Mouse (Mus musculus): ENCODE data around the gene Gnat2. TPM values are rescaled to one million over a fixed set of nuclear protein-coding genes. Genes with fewer than 3 reads are reported as not detected.

Gnat2 gene
- polyA plus RNA-seq, 1 experiment from 2014 or later: 0.10 TPM

- WGBS: 1% methylated on average over 30 of the region's 31 CpGs
- Histone ChIP-seq H3K4me2 (peak overlapping the region; percentile 99), H3K4me3 (peak overlapping the region; percentile 67), H3K36me3 (peaks cover under 1% of the 10 kb centered on the region), H3K27me3 (no peaks in the 10 kb centered on the region; the same call in 1 of the 2 replicates), H3K9me3 (no peaks in the 10 kb centered on the region), H3K27ac (peak overlapping the region; percentile 87), H3K4me1 (replicated peaks) (peaks cover 58% of the 10 kb centered on the region), H3K9ac (peak overlapping the region; percentile 87)
- ATAC-seq (ENCODE audit: low FRiP score): peak; percentile 57
Observed at GRCm38 (mm10) chr3:108085721-108086469, 6.7 kb upstream of the Gnat2 start.

DNA sequence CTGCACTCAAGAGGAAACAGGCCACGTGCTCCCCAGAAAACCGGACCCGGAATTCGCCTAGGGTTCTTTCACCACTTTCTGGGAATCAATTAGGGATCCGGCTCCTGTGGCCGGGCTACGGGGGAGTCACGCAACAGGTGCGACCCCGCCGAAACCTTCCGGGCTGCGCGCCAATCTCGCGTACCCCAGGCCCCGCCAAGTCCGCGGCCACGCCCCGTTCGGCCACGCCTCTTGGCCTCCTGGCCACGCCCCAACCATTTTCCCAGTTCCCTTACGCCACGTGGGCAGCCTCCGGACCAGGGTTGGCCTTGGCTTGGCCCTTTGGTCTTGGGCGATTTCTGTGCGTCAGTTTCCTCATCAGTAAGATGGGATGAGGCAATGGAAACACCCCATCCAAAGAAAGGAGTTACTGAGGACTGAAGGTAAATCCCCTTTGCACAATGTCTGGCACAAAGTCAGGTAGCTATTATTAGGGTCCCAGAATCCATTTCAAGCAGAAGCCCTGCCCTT is 6.1 kb upstream of the Gnat2 start, which contains the start of gene Ampd2:
Ampd2 (minus strand) TSS at position 182 of the 510 bp plus-strand sequence.
- H3K4me2 ChIP-seq: peak within 1 kb of the TSS; percentile 99
- H3K36me3 ChIP-seq: no peaks in the 10 kb centered on the region
- peak within 1 kb of the TSS; percentile 87 for H3K27ac ChIP-seq
- no peak for ATAC-seq (ENCODE audit: low FRiP score)
- H3K9me3 ChIP-seq: no peaks in the 10 kb centered on the region
- no peaks in the 10 kb centered on the region; the same call in 1 of the 2 replicates for H3K27me3 ChIP-seq
- peaks cover 57% of the 10 kb centered on the region for H3K4me1 ChIP-seq (replicated peaks)
- under 1% methylated on average over 28 of the region's 29 CpGs for WGBS
- peak within 1 kb of the TSS; percentile 87 for H3K9ac ChIP-seq
- H3K4me3 ChIP-seq: peak within 1 kb of the TSS; percentile 67

DNA sequence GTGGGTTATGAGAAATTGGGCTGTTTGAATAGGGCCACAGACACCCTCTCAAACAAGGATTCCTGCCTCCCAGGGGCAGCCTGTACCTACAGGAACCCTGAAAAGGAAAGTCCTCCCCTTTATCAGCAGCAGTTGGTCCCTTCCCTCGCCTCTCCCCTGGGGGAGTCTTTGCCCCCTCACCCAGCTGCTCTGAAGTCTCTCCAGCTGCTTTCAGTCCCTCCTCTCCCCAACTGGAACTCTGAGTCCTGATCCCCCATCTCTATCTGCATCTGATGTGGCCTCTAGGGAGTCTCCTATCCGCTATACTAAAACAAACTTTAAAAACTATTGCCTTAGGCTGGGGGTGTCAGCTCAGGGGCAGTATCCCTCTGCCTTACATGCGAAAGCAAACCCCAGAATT is 5.3 kb upstream of the Gnat2 start:
- no peak for ATAC-seq (ENCODE audit: low FRiP score)
- WGBS: 88% methylated on average over 3 of the region's 3 CpGs

DNA sequence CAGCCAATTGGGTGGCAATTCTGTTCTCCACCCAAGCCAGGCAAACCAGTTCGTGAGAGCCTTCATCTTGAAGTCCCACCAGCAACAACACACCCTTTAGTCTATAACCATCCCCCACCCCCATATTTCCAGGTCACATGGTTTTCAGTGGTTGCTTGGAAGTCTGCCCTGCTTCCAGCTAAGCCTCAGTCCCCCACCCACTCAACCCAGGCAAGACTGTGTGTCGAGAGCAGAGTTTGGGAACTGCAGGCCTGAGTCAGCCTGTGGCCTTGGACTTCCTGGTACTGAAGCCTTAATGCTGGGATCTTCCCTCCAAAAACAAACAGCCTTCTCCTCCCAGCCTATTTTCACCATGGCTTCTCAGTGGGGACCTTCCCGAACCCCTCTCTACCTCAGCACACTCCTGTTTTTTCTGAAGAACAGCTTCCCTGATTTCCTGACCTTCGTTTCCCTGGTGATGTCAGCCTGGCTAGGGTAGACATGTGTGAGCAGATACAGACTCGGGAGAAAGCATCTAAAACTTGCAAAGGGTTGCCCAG is 3.7 kb upstream of the Gnat2 start:
- no peak for ATAC-seq (ENCODE audit: low FRiP score)
- Histone ChIP-seq H3K4me2 (no peak overlapping the region), H3K36me3 (no peaks in the 10 kb centered on the region), H3K27me3 (no peaks in the 10 kb centered on the region; the same call in 1 of the 2 replicates), H3K9ac (no peak overlapping the region), H3K27ac (no peak overlapping the region), H3K4me3 (no peak overlapping the region), H3K4me1 (replicated peaks) (peaks cover 35% of the 10 kb centered on the region), H3K9me3 (no peaks in the 10 kb centered on the region)
- WGBS: 38% methylated on average over 5 of the region's 5 CpGs

More for the DNA sequence above, 5.3 kb upstream of the Gnat2 start:
- Histone ChIP-seq H3K4me2 (no peak overlapping the region), H3K27ac (no peak overlapping the region), H3K27me3 (no peaks in the 10 kb centered on the region; the same call in 1 of the 2 replicates), H3K36me3 (no peaks in the 10 kb centered on the region), H3K9ac (no peak overlapping the region), H3K9me3 (no peaks in the 10 kb centered on the region), H3K4me3 (no peak overlapping the region), H3K4me1 (replicated peaks) (peaks cover 49% of the 10 kb centered on the region)

DNA sequence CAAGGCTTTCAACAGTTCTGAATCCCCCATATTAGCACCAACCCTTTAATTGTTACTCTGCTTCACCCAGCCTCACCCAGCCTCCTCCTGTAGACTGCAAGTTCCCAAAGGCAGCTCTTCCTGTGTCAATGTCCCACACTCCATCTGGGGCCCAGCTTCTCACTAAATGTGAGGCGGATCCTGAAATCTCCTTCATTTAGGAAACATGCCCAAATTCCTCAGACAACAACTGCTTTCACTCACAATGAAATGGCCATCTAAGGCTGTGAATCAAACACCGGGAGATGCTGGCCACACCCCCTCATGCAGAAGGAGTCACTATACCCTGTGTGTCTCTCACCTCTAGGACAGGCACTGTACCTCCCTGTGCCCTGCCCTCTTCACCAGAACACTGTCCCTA is 2.7 kb upstream of the Gnat2 start:
- WGBS: 34% methylated on average over 2 of the region's 2 CpGs
- no peak for ATAC-seq (ENCODE audit: low FRiP score)

GRCm38 (mm10) chr3:108090561-108090960 is 2.0 kb upstream of the Gnat2 start:
- no peaks in the 10 kb centered on the region for H3K9me3 ChIP-seq
- no peak overlapping the region for H3K9ac ChIP-seq
- H3K4me3 ChIP-seq: no peak overlapping the region
- H3K4me2 ChIP-seq: no peak overlapping the region
- peaks cover 18% of the 10 kb centered on the region for H3K4me1 ChIP-seq (replicated peaks)
- no peak for ATAC-seq (ENCODE audit: low FRiP score)
- WGBS: 74% methylated on average over 2 of the region's 2 CpGs
- H3K27ac ChIP-seq: no peak overlapping the region
- H3K27me3 ChIP-seq: no peaks in the 10 kb centered on the region; the same call in 1 of the 2 replicates
- no peaks in the 10 kb centered on the region for H3K36me3 ChIP-seq

More for the DNA sequence above, 2.7 kb upstream of the Gnat2 start:
- no peaks in the 10 kb centered on the region for H3K9me3 ChIP-seq
- H3K27me3 ChIP-seq: no peaks in the 10 kb centered on the region; the same call in 1 of the 2 replicates
- peaks cover 24% of the 10 kb centered on the region for H3K4me1 ChIP-seq (replicated peaks)
- no peak overlapping the region for H3K4me2 ChIP-seq
- no peak overlapping the region for H3K9ac ChIP-seq
- no peak overlapping the region for H3K27ac ChIP-seq
- H3K36me3 ChIP-seq: no peaks in the 10 kb centered on the region
- H3K4me3 ChIP-seq: no peak overlapping the region

- Histone ChIP-seq H3K27me3 (no peaks in the 10 kb centered on the region; the same call in 1 of the 2 replicates), H3K9me3 (no peaks in the 10 kb centered on the region), H3K27ac (no peak overlapping the region), H3K4me3 (no peak overlapping the region), H3K4me1 (replicated peaks) (peaks cover 4% of the 10 kb centered on the region; the same call in 1 of the 2 replicates), H3K36me3 (no peaks in the 10 kb centered on the region), H3K9ac (no peak overlapping the region), H3K4me2 (no peak overlapping the region)
- 77% methylated on average over 6 of the region's 6 CpGs for WGBS
- no peak for ATAC-seq (ENCODE audit: low FRiP score)
Observed at GRCm38 (mm10) chr3:108092030-108092429, 559 bp upstream of the Gnat2 start.

DNA sequence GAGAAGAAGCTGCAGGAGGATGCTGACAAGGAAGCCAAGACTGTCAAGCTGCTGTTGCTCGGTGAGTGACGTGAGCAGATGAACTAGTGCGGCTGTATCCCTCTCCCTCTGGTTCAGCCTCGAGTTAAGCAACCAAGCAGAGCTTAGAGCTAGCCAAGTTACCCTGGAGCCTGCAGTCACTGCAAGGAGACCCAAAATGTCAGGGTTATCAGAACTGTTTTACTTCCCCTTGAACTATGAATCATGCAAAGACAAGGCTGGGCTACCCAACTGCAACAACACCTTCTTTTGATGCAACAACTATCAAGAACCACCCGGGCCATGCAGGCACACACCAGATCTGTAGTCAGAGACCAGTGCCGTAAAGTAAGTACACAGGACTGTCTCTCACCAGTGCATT is 717 bp downstream of the Gnat2 start:
- no peak for ATAC-seq (ENCODE audit: low FRiP score)
- WGBS: 74% methylated on average over 6 of the region's 6 CpGs

DNA sequence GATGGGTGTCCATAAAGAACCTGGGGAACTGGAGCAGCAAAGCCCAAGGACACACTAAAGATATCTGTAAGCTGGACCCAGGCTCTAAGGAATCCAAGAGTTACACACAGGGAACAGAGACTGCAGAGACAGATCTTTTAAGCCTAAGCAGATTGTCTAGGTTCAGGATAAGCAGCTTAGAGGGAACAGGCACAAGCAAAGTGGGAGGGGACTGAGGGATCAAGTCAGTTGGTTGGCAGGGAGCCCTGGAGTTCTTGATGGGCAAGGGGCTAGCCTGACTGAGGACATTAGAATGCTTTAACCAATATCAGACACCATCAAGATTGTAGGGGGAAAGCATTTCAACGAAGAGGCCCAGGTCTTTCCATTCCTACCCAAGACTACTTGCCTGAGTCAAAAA is 1.6 kb downstream of the Gnat2 start:
- Histone ChIP-seq H3K9me3 (no peaks in the 10 kb centered on the region), H3K36me3 (no peaks in the 10 kb centered on the region), H3K27ac (no peak overlapping the region), H3K27me3 (no peaks in the 10 kb centered on the region), H3K4me2 (no peak overlapping the region), H3K9ac (no peak overlapping the region), H3K4me1 (replicated peaks) (no peaks in the 10 kb centered on the region), H3K4me3 (no peak overlapping the region)
- 97% methylated on average over 1 of the region's 1 CpGs for WGBS
- no peak for ATAC-seq (ENCODE audit: low FRiP score)

More for the DNA sequence above, 717 bp downstream of the Gnat2 start:
- H3K9ac ChIP-seq: no peak overlapping the region
- H3K36me3 ChIP-seq: no peaks in the 10 kb centered on the region
- H3K4me3 ChIP-seq: no peak overlapping the region
- peaks cover 4% of the 10 kb centered on the region; the same call in 1 of the 2 replicates for H3K4me1 ChIP-seq (replicated peaks)
- H3K9me3 ChIP-seq: no peaks in the 10 kb centered on the region
- no peak overlapping the region for H3K27ac ChIP-seq
- no peak overlapping the region for H3K4me2 ChIP-seq
- no peaks in the 10 kb centered on the region for H3K27me3 ChIP-seq

DNA sequence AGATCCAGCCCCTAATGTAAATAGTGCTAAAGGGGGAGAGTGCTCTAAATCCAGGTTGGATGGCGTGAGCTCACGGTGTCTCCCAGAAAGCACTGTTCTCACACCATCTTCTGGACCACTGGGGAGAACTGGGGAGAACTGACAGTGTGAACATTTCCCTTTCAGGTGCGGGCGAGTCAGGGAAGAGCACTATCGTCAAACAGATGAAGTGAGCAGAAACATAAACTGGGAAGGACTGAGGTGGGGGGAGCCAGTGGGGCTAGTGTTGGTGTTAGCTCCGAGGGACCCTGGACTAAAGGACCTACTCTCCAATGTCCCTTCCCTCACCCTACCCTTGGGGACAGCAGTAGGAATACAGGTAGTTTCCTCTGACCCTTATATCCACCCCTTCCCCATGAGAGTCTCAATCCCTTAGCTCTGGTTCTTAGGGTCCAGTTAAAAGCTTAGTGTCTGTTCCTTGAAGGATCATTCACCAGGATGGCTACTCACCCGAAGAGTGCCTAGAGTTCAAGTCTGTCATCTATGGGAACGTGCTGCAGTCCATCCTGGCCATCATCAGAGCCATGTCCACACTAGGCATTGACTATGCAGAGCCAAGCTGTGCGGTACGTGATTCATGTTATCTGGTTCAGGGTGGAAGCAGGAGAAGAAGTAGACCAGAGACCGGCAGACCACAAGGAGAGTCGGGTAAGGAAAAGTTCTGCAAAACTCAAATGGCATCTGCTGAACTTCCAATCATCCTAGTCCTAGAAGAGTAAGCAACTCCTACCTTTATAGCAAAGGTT is 2.6 kb downstream of the Gnat2 start:
- Histone ChIP-seq H3K4me3 (no peak overlapping the region), H3K36me3 (no peaks in the 10 kb centered on the region), H3K4me2 (no peak overlapping the region), H3K9ac (no peak overlapping the region), H3K27ac (no peak overlapping the region), H3K4me1 (replicated peaks) (no peaks in the 10 kb centered on the region), H3K27me3 (no peaks in the 10 kb centered on the region), H3K9me3 (no peaks in the 10 kb centered on the region)
- 97% methylated on average over 12 of the region's 12 CpGs for WGBS
- no peak for ATAC-seq (ENCODE audit: low FRiP score)

GRCm38 (mm10) chr3:108096226-108096625 is 3.6 kb downstream of the Gnat2 start:
- no peak for ATAC-seq (ENCODE audit: low FRiP score)
- no peaks in the 10 kb centered on the region for H3K36me3 ChIP-seq
- H3K4me2 ChIP-seq: no peak overlapping the region
- H3K4me3 ChIP-seq: no peak overlapping the region
- peaks cover 5% of the 10 kb centered on the region; the same call in 1 of the 2 replicates for H3K4me1 ChIP-seq (replicated peaks)
- no peaks in the 10 kb centered on the region for H3K9me3 ChIP-seq
- H3K27me3 ChIP-seq: no peaks in the 10 kb centered on the region
- no peak overlapping the region for H3K27ac ChIP-seq
- no peak overlapping the region for H3K9ac ChIP-seq
- 72% methylated on average over 8 of the region's 8 CpGs for WGBS

DNA sequence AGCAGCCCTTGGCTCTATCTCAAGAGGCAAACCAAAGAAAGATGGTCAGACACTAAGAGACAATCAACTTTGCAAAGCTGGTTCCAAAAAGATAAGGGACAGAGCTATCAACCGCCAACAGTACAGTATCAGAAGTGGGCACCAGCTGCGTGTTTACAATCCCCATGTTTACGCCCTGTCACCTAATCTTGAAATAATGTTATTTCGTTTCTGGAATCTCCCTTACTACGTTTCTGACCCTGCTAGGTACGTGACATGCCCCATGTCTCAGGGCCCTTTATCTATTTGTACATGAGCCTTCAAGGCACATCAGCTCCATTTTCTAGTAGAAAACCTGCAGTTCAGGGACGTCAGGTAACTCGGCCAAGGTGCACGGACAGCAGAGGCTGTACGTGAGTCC is 4.1 kb downstream of the Gnat2 start:
- H3K9me3 ChIP-seq: no peaks in the 10 kb centered on the region
- WGBS: 88% methylated on average over 10 of the region's 10 CpGs
- no peak overlapping the region for H3K4me2 ChIP-seq
- no peak overlapping the region for H3K27ac ChIP-seq
- no peak for ATAC-seq (ENCODE audit: low FRiP score)
- H3K4me1 ChIP-seq (replicated peaks): peaks cover 9% of the 10 kb centered on the region; the same call in 1 of the 2 replicates
- H3K27me3 ChIP-seq: no peaks in the 10 kb centered on the region
- no peak overlapping the region for H3K4me3 ChIP-seq
- no peaks in the 10 kb centered on the region for H3K36me3 ChIP-seq
- no peak overlapping the region for H3K9ac ChIP-seq

Data from hindbrain, embryonic 13.5 days (tissue).